Mouse (Mus musculus) bone marrow, adult 2 months (tissue): Measurements from ENCODE around the gene H6pd.

ENCODE experiments used
- CTCF ChIP-seq: fragments of 200-500 bp; IDR thresholded peaks from 2 replicates; pipeline ENCODE4 v1.5.1; 2011; ENCODE audit warnings: low read length, control low read depth; ENCODE audit not compliant: control insufficient read depth, insufficient read depth
- POLR2A ChIP-seq: fragments of 200-500 bp; IDR thresholded peaks from 2 replicates; pipeline ENCODE4 v1.6.1; 2011; ENCODE audit warnings: low read depth, mild to moderate bottlenecking, control low read depth, low read length, borderline replicate concordance; ENCODE audit not compliant: control insufficient read depth

- no peak for TF ChIP-seq CTCF
- TF ChIP-seq POLR2A, result no peak
These were observed 73.4 kb downstream of the H6pd start for GRCm38 (mm10) chr4:149935470-149935869.
